Mouse (Mus musculus) liver, embryonic 12.5 days (tissue): ENCODE measurements around the gene Nlk. TPM values are rescaled to one million over a fixed set of nuclear protein-coding genes. Genes with fewer than 3 reads are reported as not detected.
"Not testable (repeated sequence)": the region's sequence is repeated elsewhere in the genome, so short reads cannot be mapped to it uniquely, and the experiment has no call there.

Experiments used
- ATAC-seq: fragments of 200-750 bp; cut with Nextera tagmentation; 2 replicates; pipeline ENCODE4 v1.8.0; 2017; ENCODE audit warnings: moderate number of reproducible peaks, mild to moderate bottlenecking, moderate library complexity
- H3K27ac ChIP-seq: fragments of 300-500 bp; sonication (generic); 2 replicates; pipeline ENCODE4 v1.5.1; 2016; ENCODE audit warnings: mild to moderate bottlenecking
- H3K27me3 ChIP-seq: fragments of 300-500 bp; sonication (generic); replicated peaks from 2 replicates; pipeline ENCODE4 v1.6.1; 2016; ENCODE audit warnings: mild to moderate bottlenecking, moderate library complexity
- H3K36me3 ChIP-seq: fragments of 300-500 bp; sonication (generic); 2 replicates; pipeline ENCODE4 v1.6.1; 2016; ENCODE audit warnings: mild to moderate bottlenecking, moderate library complexity
- H3K4me1 ChIP-seq: fragments of 300-500 bp; sonication (generic); 2 replicates; pipeline ENCODE4 v1.6.1; 2016
- H3K4me2 ChIP-seq: fragments of 300-500 bp; sonication (generic); 2 replicates; pipeline ENCODE4 v1.6.1; 2016; ENCODE audit warnings: mild to moderate bottlenecking, moderate library complexity
- H3K4me3 ChIP-seq: fragments of 300-500 bp; sonication (generic); 2 replicates; pipeline ENCODE4 v1.5.1; 2016; ENCODE audit warnings: mild to moderate bottlenecking, moderate library complexity
- H3K9ac ChIP-seq: fragments of 300-500 bp; sonication (generic); 2 replicates; pipeline ENCODE4 v1.6.1; 2016; ENCODE audit warnings: mild to moderate bottlenecking, moderate library complexity
- H3K9me3 ChIP-seq: fragments of 300-500 bp; sonication (generic); replicated peaks from 2 replicates; pipeline ENCODE4 v1.6.1; 2016; ENCODE audit warnings: mild to moderate bottlenecking, moderate library complexity
- WGBS: fragments of 180-500 bp; shearing (Covaris S2); methylation state at CpG from one replicate; pipeline ENCODE4 v1.1.7; 2016; ENCODE audit not compliant: insufficient replicate concordance; 5-methylcytosine and 5-hydroxymethylcytosine counted together
- polyA plus RNA-seq: library from polyadenylated mRNA; unstranded; fragments of >200 nt; fragmentation: Nextera tagmentation; extraction: Ambion mirVana; gene quantifications from 2 replicates; pipeline ENCODE4 v1.2.1, GENCODE M21; 2016

Gene Nlk
- polyA plus RNA-seq, 1 experiment from 2014 or later: 8.6 TPM

DNA sequence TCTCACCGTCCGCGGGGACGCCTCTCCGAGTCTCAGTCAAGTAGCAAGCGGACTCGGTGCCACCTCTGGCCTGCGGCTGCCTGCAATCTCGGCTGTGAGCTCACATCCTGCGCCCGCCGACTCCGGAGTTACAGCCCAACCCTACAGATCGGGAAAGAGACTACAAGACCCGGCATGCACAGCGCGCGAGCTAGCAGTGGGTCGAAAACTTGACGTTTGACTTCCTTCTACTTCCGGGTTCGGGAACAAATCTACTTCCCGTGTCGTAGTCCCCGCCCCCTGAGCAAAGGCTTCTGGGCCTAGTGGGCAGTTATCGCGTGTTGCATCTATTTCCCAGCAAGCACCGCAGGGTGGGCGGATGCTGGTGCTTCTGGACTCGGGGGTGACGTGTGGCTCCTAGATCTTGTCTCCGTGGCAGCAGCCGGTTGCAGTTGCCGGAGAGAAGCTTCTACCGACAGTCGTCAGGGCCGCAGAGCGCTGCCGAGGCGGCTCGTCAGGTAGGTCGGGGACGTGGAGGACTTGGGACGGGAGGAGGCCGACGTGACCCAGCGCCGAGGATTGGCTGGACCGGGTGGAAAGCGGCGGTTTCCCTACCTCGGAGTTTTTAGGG is 161.0 kb downstream of the Nlk start, which contains the start of the genes Tnfaip1 and Ift20:
Tnfaip1 (minus strand) TSS at position 253 of the 610 bp plus-strand sequence.
Ift20 (plus strand) TSS at position 282 of the 610 bp plus-strand sequence.
- peaks cover 29% of the 10 kb centered on the region for H3K36me3 ChIP-seq
- peak within 1 kb of the TSS; percentile 81 for H3K4me3 ChIP-seq
- no peaks in the 10 kb centered on the region for H3K9me3 ChIP-seq
- peak within 1 kb of the TSS; percentile 88 for H3K9ac ChIP-seq
- WGBS: under 1% methylated on average over 52 of the region's 52 CpGs
- H3K4me2 ChIP-seq: peak within 1 kb of the TSS; percentile 83
- H3K27me3 ChIP-seq: no peaks in the 10 kb centered on the region
- peaks cover 35% of the 10 kb centered on the region for H3K4me1 ChIP-seq
- peak; percentile 97 for ATAC-seq
- peak within 1 kb of the TSS; percentile 89 for H3K27ac ChIP-seq

DNA sequence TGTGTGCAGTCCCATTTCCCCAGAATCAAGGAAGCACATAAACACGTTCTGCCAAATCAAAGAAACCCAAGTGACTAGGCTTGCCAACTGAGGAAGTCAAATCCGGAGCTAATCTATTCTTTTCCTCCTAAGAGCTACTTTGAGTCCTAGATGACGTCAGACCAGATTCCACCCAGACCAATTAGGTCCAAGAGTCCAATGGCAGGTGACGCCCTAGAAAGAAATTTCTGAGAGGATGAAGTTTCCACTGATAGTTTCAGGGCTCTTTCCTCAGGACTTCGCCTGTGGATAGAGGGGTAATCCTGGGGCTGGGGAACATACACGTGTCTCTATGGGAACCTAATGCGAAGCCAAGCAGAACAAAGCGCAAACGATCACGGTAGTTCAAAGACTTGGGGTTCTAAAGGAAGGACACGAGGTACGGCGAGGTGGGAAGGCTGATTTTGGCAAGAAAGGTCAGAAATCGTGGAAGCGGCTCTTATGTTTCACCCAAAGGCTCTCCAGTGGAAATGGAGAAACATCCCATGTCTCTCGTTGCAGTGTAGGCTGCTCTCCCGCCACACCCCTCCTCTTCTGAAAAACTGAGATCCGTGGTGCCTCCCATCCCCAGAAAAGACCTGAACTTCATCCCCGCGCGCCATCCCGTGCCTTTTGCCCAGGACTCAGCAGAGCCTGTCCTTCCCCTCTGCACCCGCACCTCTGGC is 161.6 kb downstream of the Nlk start:
- Histone ChIP-seq H3K27ac (peak overlapping the region; percentile 75), H3K4me1 (peaks cover 35% of the 10 kb centered on the region), H3K4me3 (peak overlapping the region; percentile 81), H3K27me3 (no peaks in the 10 kb centered on the region), H3K36me3 (peaks cover 23% of the 10 kb centered on the region), H3K9me3 (no peaks in the 10 kb centered on the region), H3K9ac (peak overlapping the region; percentile 70), H3K4me2 (peak overlapping the region; percentile 83)
- WGBS: 1% methylated on average over 23 of the region's 23 CpGs
- ATAC-seq: no peak

DNA sequence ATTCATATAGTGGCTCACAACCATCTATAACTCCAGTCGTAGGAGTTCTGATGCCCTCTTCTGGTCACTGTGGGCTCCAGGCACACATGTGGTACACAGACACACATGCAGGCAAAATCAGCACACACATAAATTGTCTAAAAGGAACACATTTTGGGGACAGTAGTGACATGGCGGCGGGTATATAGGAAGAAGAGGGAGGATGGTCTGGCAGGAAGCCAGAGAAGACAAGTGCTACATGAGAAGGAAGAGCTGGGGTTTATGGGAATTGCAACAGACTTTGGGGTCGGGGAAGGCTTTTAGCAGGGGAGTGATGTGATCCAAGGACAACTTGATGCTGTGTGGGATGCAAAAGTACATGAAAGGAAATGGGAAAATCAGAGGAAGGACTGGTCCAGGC is 162.7 kb downstream of the Nlk start:
- no peaks in the 10 kb centered on the region for H3K27me3 ChIP-seq
- 79% methylated on average over 4 of the region's 4 CpGs for WGBS
- no peak overlapping the region for H3K4me3 ChIP-seq
- H3K36me3 ChIP-seq: peaks cover 19% of the 10 kb centered on the region
- peak overlapping the region; percentile 83 for H3K4me2 ChIP-seq
- H3K4me1 ChIP-seq: peaks cover 35% of the 10 kb centered on the region
- H3K9ac ChIP-seq: no peak overlapping the region
- no peaks in the 10 kb centered on the region for H3K9me3 ChIP-seq
- H3K27ac ChIP-seq: no peak overlapping the region
- no peak for ATAC-seq

DNA sequence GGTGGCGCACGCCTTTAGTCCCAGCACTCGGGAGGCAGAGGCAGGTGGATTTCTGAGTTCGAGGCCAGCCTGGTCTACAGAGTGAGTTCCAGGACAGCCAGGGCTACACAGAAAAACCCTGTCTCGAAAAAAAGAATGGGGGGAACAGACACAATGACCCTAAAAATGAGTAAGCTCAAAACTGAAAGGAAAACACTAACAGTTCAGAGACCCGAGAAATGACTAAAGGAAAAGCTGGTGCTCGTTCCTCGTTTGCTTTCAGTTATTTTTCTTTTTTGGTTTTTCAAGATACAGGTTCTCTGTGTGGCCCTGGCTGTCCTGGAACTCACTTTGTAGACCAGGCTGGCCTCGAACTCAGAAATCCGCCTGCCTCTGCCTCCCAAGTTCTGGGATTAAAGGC is 165.7 kb downstream of the Nlk start:
- not testable (repeated sequence) for H3K9ac ChIP-seq, ATAC-seq, H3K4me3 ChIP-seq, H3K27me3 ChIP-seq, H3K27ac ChIP-seq, H3K4me2 ChIP-seq, H3K9me3 ChIP-seq
- Histone ChIP-seq H3K36me3 (peaks cover 34% of the 10 kb centered on the region), H3K4me1 (peaks cover 12% of the 10 kb centered on the region)
- WGBS: 68% methylated on average over 10 of the region's 10 CpGs

DNA sequence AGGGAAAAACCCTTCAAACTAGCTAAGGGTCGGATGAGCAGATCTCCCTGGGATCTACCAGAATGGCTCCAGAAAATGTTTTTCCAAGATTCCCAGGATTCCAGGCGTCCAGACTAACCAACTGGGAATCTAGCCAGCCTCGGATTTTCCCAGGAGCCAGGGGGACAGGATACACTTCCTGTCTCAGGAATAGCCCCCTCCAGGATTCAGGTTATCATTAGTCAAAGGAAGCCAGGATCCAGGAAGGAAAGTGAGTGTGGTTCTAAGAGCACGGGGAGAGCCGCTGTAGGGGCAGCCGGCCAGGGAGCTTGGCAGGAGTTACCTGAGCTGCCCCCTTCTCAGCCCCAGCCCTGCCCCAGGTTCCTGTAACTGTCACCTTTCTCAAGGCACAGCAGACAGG is 166.1 kb downstream of the Nlk start:
- 57% methylated on average over 6 of the region's 6 CpGs for WGBS
- Histone ChIP-seq H3K36me3 (peaks cover 39% of the 10 kb centered on the region), H3K27me3 (no peaks in the 10 kb centered on the region), H3K4me2 (no peak overlapping the region), H3K4me3 (no peak overlapping the region), H3K9me3 (no peaks in the 10 kb centered on the region), H3K27ac (0 out of 2 replicates have a peak overlapping the region, but pooled peaks have one; percentile 24), H3K4me1 (peaks cover 12% of the 10 kb centered on the region), H3K9ac (no peak overlapping the region)
- ATAC-seq: no peak

DNA sequence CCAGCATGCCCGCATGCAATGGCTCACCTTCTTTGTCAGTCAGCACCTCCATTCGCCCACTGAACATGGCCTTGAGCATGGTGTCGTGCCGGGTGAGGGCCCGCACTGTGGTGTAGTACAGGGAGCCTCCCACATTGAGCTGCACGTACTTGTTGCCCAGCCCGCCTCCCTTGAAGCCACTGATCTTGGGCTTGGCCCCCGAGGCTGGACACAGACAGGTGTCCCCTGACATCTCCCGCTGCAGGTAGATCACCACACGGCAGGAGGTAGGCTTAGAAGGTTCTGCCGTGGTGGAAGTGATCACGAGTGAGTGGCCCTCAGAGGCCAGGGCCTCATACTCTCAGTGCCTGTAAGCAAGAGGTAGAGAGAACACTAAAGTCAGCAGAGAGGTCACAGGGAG is 167.2 kb downstream of the Nlk start:
- H3K9me3 ChIP-seq: no peaks in the 10 kb centered on the region
- ATAC-seq: no peak
- H3K4me3 ChIP-seq: no peak overlapping the region
- H3K36me3 ChIP-seq: peaks cover 48% of the 10 kb centered on the region
- peaks cover 3% of the 10 kb centered on the region for H3K4me1 ChIP-seq
- peak overlapping the region; percentile 24; the same call in 1 of the 2 replicates for H3K27ac ChIP-seq
- no peaks in the 10 kb centered on the region for H3K27me3 ChIP-seq
- no peak overlapping the region for H3K9ac ChIP-seq
- no peak overlapping the region for H3K4me2 ChIP-seq
- WGBS: 79% methylated on average over 12 of the region's 12 CpGs

DNA sequence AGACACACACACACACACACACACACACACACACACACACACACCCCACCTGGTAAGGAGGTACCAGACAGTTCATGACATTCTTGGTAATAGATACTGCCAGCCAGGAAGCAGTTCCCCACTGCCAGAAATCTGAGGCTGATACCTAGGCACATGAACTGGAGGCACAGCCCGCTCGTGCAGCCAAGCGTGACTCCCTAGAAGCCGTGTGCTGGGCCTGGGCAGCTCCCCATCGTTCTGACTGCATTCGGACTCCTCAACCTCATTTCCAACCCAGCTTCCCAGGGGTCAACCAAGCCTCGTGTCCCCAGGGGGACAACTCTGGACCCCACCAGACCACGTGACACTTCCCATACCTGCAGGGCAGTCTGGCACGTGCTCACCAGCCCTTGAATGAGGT is 168.5 kb downstream of the Nlk start:
- Histone ChIP-seq H3K27me3 (no peaks in the 10 kb centered on the region), H3K27ac (no peak overlapping the region), H3K4me2 (no peak overlapping the region), H3K4me1 (no peaks in the 10 kb centered on the region), H3K9ac (no peak overlapping the region), H3K9me3 (no peaks in the 10 kb centered on the region), H3K36me3 (peaks cover 58% of the 10 kb centered on the region), H3K4me3 (no peak overlapping the region)
- no peak for ATAC-seq
- WGBS: 78% methylated on average over 9 of the region's 9 CpGs

DNA sequence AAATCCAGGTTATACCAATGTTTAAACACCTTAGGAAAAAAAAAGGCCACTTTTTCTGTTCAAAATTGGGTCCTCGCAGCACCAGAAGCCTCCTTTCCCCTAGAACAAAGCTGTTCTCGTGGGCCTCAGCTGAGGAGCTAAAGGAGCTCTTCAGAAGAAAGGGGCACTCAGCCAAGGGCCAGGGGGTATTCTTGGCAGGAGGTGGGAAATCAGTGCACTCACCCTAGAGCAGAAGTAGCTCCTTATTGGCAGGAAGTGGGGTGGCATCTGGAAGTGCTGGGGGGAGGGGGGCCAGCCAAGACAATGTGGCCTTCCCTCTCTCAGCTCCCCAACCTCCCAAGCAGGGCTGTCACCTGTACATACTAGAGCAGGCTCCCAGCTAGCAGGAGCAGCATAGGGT is 172.3 kb downstream of the Nlk start:
- H3K27me3 ChIP-seq: no peaks in the 10 kb centered on the region
- no peak for ATAC-seq
- no peaks in the 10 kb centered on the region for H3K4me1 ChIP-seq
- no peak overlapping the region for H3K9ac ChIP-seq
- H3K4me2 ChIP-seq: no peak overlapping the region
- WGBS: 89% methylated on average over 2 of the region's 2 CpGs
- H3K9me3 ChIP-seq: no peaks in the 10 kb centered on the region
- H3K27ac ChIP-seq: no peak overlapping the region
- peaks cover 94% of the 10 kb centered on the region for H3K36me3 ChIP-seq
- H3K4me3 ChIP-seq: no peak overlapping the region

DNA sequence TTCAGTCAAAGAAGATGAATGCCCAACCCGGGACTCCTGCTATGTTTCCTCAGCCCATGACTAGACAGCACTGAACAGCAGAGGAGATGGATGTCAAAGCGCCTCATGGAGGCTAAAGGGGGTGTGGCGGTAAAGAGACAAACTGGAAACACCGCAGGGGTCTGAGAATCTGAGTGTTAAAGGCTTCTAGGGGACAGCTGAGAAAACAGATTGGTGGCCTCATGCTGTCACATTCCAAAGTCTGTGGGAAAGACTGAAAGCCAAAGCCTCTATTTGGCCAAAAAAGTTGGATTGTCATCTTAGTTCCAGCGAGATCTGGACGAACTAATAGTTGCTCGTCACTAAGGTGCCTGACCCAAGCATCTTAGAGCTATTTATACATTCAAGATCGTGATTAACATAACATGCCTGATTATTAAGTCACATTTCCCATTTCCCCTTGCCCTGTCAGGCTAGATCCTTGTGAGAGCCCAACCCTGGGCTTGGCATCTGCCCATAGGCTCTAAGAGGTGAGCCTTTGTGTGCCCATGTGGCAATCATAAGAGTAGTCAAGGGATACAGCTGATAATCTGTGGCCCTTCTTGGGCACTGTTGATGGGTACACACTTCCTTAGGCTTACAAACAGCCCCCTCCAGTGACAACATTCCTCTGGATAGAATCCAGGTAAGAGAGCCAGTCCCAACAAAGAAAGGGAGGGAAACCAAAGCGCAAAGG is 173.8 kb downstream of the Nlk start:
- ATAC-seq: no peak
- Histone ChIP-seq H3K36me3 (peaks cover 93% of the 10 kb centered on the region), H3K27ac (no peak overlapping the region), H3K4me2 (no peak overlapping the region), H3K4me3 (no peak overlapping the region), H3K9ac (no peak overlapping the region), H3K27me3 (no peaks in the 10 kb centered on the region), H3K9me3 (no peaks in the 10 kb centered on the region), H3K4me1 (no peaks in the 10 kb centered on the region)
- 79% methylated on average over 9 of the region's 9 CpGs for WGBS

DNA sequence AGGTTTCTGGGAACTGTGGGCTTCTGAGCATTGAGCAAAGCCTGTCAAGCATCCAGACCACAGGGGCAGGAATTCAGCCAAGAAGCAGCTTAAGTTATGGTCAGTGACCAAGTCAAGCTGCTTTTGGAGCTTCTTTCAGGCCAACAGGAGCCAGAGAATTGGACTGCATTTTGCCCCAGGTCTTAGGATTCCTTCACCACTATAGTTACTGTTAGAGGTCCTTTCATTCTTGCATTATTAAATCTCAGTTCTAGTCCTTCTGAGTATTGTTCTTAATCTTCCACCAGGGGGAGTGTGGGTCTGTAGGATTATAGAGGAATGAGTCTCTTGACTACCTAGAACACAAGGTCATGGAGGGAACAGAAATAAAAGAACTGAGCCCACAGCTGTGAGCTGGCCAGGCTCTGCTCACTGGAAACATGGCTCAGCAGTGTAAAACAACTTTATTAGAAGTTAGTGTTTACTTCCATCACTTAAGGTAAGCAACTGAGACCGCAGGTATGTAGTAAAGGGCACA is 174.6 kb downstream of the Nlk start:
- H3K36me3 ChIP-seq: peaks cover 93% of the 10 kb centered on the region

DNA sequence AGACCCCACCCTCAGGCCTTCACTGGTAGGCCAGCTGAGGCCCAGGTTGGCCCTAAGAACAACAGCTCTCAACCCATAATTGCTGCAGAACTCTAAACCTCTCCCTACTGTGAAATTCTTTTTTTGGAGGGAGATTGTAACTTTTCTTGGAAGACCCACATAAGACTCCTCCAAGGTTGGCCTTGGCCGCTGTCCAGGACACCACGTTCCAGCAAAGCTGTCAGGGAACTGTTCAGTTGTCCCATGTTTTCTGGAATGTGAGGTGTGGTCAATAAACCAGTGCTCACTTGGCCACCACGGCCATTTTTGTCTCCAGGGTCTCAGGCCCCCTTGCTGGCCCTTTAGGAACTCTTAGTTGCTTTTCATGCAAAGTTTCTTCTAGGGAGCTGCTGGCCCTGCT is 175.3 kb downstream of the Nlk start:
- H3K9ac ChIP-seq: no peak overlapping the region
- peaks cover 90% of the 10 kb centered on the region for H3K36me3 ChIP-seq
- WGBS: 81% methylated on average over 3 of the region's 3 CpGs
- no peak overlapping the region for H3K4me3 ChIP-seq
- no peak for ATAC-seq
- H3K4me1 ChIP-seq: no peaks in the 10 kb centered on the region
- H3K27me3 ChIP-seq: no peaks in the 10 kb centered on the region
- H3K9me3 ChIP-seq: no peaks in the 10 kb centered on the region
- no peak overlapping the region for H3K4me2 ChIP-seq
- no peak overlapping the region for H3K27ac ChIP-seq

More for the DNA sequence above, 174.6 kb downstream of the Nlk start:
- 86% methylated on average over 1 of the region's 1 CpGs for WGBS
- no peak for ATAC-seq
- Histone ChIP-seq H3K4me2 (no peak overlapping the region), H3K27me3 (no peaks in the 10 kb centered on the region), H3K9me3 (no peaks in the 10 kb centered on the region), H3K4me1 (no peaks in the 10 kb centered on the region), H3K9ac (no peak overlapping the region), H3K4me3 (no peak overlapping the region), H3K27ac (no peak overlapping the region)

DNA sequence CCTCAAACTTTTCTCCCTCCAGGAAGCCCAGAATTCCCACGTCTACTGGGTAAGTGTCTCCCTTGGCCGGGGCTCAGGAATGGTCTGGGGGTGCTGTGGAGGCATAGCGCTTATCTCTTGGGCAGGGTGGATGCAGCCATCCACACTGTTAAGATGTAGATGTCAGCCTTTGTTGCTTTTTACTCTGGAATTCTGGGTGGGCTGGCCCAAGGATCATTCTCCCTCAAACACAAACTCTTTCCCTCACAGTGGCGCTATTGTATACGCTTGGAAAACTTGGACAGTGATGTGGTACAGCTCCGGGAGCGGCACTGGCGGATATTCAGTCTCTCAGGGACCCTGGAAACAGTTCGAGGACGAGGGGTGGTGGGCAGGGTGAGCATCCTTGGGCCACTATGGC is 178.2 kb downstream of the Nlk start:
- H3K27ac ChIP-seq: no peak overlapping the region
- no peak overlapping the region for H3K9ac ChIP-seq
- H3K4me3 ChIP-seq: no peak overlapping the region
- no peaks in the 10 kb centered on the region for H3K27me3 ChIP-seq
- H3K4me2 ChIP-seq: no peak overlapping the region
- H3K9me3 ChIP-seq: no peaks in the 10 kb centered on the region
- WGBS: 86% methylated on average over 10 of the region's 10 CpGs
- peaks cover 95% of the 10 kb centered on the region for H3K36me3 ChIP-seq
- H3K4me1 ChIP-seq: no peaks in the 10 kb centered on the region
- ATAC-seq: no peak
